Mouse (Mus musculus) bone marrow, adult 2 months (tissue): ENCODE results near the gene Kirrel2.

Experiments used
- CTCF ChIP-seq: fragments of 200-500 bp; IDR thresholded peaks from 2 replicates; pipeline ENCODE4 v1.5.1; 2011; ENCODE audit warnings: low read length, control low read depth; ENCODE audit not compliant: control insufficient read depth, insufficient read depth
- POLR2A ChIP-seq: fragments of 200-500 bp; IDR thresholded peaks from 2 replicates; pipeline ENCODE4 v1.6.1; 2011; ENCODE audit warnings: low read depth, mild to moderate bottlenecking, control low read depth, low read length, borderline replicate concordance; ENCODE audit not compliant: control insufficient read depth

- no peak for TF ChIP-seq CTCF
- TF ChIP-seq POLR2A, result no peak
Measured at GRCm38 (mm10) chr7:30435156-30435555, 22.3 kb downstream of the Kirrel2 start.
